Mouse (Mus musculus): ENCODE measurements around the gene Olfr281. TPM values are rescaled to one million over a fixed set of nuclear protein-coding genes. Genes with fewer than 3 reads are reported as not detected.

Olfr281 gene
- polyA plus RNA-seq, 1 experiment from 2014 or later: not detected

- no peaks in the 10 kb centered on the region for H3K27me3 ChIP-seq (replicated peaks)
- no peaks in the 10 kb centered on the region for H3K36me3 ChIP-seq (replicated peaks)
- H3K4me2 ChIP-seq: no peak overlapping the region
- ATAC-seq (replicated peaks): no peak
- H3K9ac ChIP-seq: no peak overlapping the region
- no peaks in the 10 kb centered on the region for H3K4me1 ChIP-seq
- no peak overlapping the region for H3K27ac ChIP-seq
- H3K9me3 ChIP-seq: no peaks in the 10 kb centered on the region; the same call in 1 of the 2 replicates
- WGBS: 83% methylated on average over 3 of the region's 3 CpGs
- H3K4me3 ChIP-seq: no peak overlapping the region
Observed at GRCm38 (mm10) chr15:98444561-98444960, 7.8 kb upstream of the Olfr281 start.

DNA sequence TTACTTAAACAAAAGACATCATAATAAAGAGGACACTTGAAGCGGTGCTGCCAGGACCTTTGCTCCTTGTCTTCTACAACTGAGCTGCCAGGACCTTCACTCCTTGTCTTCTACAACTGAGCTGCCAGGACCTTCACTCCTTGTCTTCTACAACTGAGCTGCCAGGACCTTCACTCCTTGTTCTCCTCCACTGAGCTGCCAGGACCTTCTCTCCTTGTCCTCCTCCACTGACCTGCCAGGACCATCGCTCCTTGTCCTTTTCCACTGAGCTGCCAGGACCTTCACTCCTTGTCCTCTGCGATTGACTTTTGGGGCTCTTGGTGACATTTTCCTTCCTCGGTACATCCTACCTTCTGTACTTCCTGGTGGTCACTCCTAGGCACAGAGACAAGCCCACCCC lies 3.9 kb upstream of the Olfr281 start:
- Histone ChIP-seq H3K9me3 (no peaks in the 10 kb centered on the region; the same call in 1 of the 2 replicates), H3K27me3 (replicated peaks) (no peaks in the 10 kb centered on the region), H3K36me3 (replicated peaks) (no peaks in the 10 kb centered on the region), H3K9ac (no peak overlapping the region), H3K27ac (no peak overlapping the region), H3K4me2 (no peak overlapping the region), H3K4me3 (no peak overlapping the region), H3K4me1 (no peaks in the 10 kb centered on the region)
- 72% methylated on average over 4 of the region's 4 CpGs for WGBS
- no peak for ATAC-seq (replicated peaks)

GRCm38 (mm10) chr15:98469596-98469995 lies 17.2 kb downstream of the Olfr281 start, which contains the start of gene OR5BS1P:
OR5BS1P (plus strand) TSS chr15:98469896.
- Histone ChIP-seq H3K4me2 (no peak within 1 kb of the TSS), H3K27me3 (replicated peaks) (no peaks in the 10 kb centered on the region), H3K4me1 (no peaks in the 10 kb centered on the region), H3K9me3 (no peaks in the 10 kb centered on the region), H3K36me3 (replicated peaks) (no peaks in the 10 kb centered on the region), H3K4me3 (no peak within 1 kb of the TSS), H3K9ac (no peak within 1 kb of the TSS), H3K27ac (no peak within 1 kb of the TSS)
- 86% methylated on average over 4 of the region's 4 CpGs for WGBS
- no peak for ATAC-seq (replicated peaks)

GRCm38 (mm10) chr15:98471539-98471938 lies 19.2 kb downstream of the Olfr281 start:
- H3K9me3 ChIP-seq: no peaks in the 10 kb centered on the region
- no peak overlapping the region for H3K4me2 ChIP-seq
- no peak overlapping the region for H3K27ac ChIP-seq
- no peaks in the 10 kb centered on the region for H3K27me3 ChIP-seq (replicated peaks)
- no peaks in the 10 kb centered on the region for H3K4me1 ChIP-seq
- WGBS: 93% methylated on average over 13 of the region's 13 CpGs
- H3K4me3 ChIP-seq: no peak overlapping the region
- no peak overlapping the region for H3K9ac ChIP-seq
- ATAC-seq (replicated peaks): no peak
- no peaks in the 10 kb centered on the region for H3K36me3 ChIP-seq (replicated peaks)

GRCm38 (mm10) chr15:98474958-98475357 lies 22.6 kb downstream of the Olfr281 start:
- Histone ChIP-seq H3K36me3 (replicated peaks) (no peaks in the 10 kb centered on the region), H3K4me3 (no peak overlapping the region), H3K9ac (no peak overlapping the region), H3K27me3 (replicated peaks) (no peaks in the 10 kb centered on the region), H3K27ac (no peak overlapping the region), H3K9me3 (no peaks in the 10 kb centered on the region), H3K4me2 (no peak overlapping the region), H3K4me1 (no peaks in the 10 kb centered on the region)
- no peak for ATAC-seq (replicated peaks)
- WGBS: 81% methylated on average over 10 of the region's 10 CpGs

- ATAC-seq (replicated peaks): no peak
- 55% methylated on average over 10 of the region's 10 CpGs for WGBS
- Histone ChIP-seq H3K27me3 (replicated peaks) (no peaks in the 10 kb centered on the region), H3K9me3 (no peaks in the 10 kb centered on the region), H3K4me1 (no peaks in the 10 kb centered on the region), H3K4me3 (no peak overlapping the region), H3K4me2 (no peak overlapping the region), H3K36me3 (replicated peaks) (no peaks in the 10 kb centered on the region), H3K27ac (no peak overlapping the region), H3K9ac (no peak overlapping the region)
Observed at GRCm38 (mm10) chr15:98475382-98475781, 23.0 kb downstream of the Olfr281 start.

DNA sequence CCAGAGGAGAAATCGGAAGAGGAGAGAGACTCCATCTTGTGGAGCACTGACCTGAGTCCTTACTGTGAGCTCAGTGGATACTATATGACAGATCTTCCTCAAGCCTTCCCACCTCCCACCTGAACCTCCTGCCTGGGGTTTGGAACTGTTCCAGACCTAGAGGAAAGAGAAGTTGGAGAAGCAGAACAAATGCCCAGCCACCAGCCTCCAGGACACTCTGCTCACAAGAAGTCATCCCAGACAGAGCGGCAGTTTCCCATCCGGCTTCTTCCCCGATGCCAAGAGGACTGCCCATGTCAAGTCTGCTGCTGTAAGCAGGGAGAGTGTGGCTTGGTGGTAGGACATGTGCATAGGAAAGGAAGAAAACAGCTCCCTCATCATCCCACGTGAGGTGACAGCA lies 23.9 kb downstream of the Olfr281 start:
- Histone ChIP-seq H3K4me1 (no peaks in the 10 kb centered on the region), H3K27ac (no peak overlapping the region), H3K9me3 (no peaks in the 10 kb centered on the region), H3K4me3 (no peak overlapping the region), H3K27me3 (replicated peaks) (no peaks in the 10 kb centered on the region), H3K4me2 (no peak overlapping the region), H3K36me3 (replicated peaks) (no peaks in the 10 kb centered on the region), H3K9ac (no peak overlapping the region)
- 81% methylated on average over 5 of the region's 5 CpGs for WGBS
- ATAC-seq (replicated peaks): no peak

DNA sequence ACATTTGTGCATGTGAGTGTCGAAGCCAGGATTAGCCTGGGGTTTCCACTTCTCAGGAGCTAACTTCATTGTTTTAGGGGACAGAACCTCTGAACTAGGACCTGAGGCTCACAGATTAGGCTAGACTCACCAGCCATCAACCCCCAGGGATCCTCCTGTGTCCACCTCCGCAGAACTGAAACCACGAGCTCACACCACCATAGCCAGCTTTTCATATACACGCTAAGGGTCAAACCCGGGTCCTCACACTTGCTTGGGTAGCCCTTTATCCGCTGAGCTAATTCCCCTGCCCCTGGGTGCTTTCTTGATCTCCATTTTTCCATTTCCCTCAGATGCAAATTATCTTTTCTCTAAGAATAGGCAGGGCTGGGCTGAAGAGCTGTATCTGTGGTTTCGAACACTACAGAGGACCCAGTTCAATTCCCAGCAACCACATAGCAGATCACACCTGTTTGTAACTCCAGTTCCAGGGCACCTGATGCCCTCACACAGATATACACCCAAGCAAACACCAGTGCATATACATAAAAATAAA lies 27.2 kb downstream of the Olfr281 start:
- 70% methylated on average over 7 of the region's 7 CpGs for WGBS
- no peaks in the 10 kb centered on the region for H3K36me3 ChIP-seq (replicated peaks)

GRCm38 (mm10) chr15:98482701-98483100 lies 30.3 kb downstream of the Olfr281 start, which contains the start of gene Lalba:
Lalba (minus strand) TSS chr15:98482721.
- no peak within 1 kb of the TSS for H3K4me2 ChIP-seq
- H3K9ac ChIP-seq: no peak within 1 kb of the TSS
- no peak within 1 kb of the TSS for H3K27ac ChIP-seq
- H3K4me3 ChIP-seq: no peak within 1 kb of the TSS
- no peaks in the 10 kb centered on the region for H3K27me3 ChIP-seq (replicated peaks)
- H3K36me3 ChIP-seq (replicated peaks): no peaks in the 10 kb centered on the region
- H3K4me1 ChIP-seq: no peaks in the 10 kb centered on the region
- no peaks in the 10 kb centered on the region for H3K9me3 ChIP-seq
- no peak for ATAC-seq (replicated peaks)
- WGBS: 56% methylated on average over 3 of the region's 3 CpGs

More for the DNA sequence above, 27.2 kb downstream of the Olfr281 start:
- H3K4me2 ChIP-seq: no peak overlapping the region
- H3K9ac ChIP-seq: no peak overlapping the region
- H3K27me3 ChIP-seq (replicated peaks): no peaks in the 10 kb centered on the region
- ATAC-seq (replicated peaks): no peak
- no peak overlapping the region for H3K27ac ChIP-seq
- no peak overlapping the region for H3K4me3 ChIP-seq
- H3K9me3 ChIP-seq: no peaks in the 10 kb centered on the region
- H3K4me1 ChIP-seq: no peaks in the 10 kb centered on the region

GRCm38 (mm10) chr15:98483907-98484886 lies 31.8 kb downstream of the Olfr281 start:
- Histone ChIP-seq H3K4me2 (no peak overlapping the region), H3K9ac (no peak overlapping the region), H3K9me3 (no peaks in the 10 kb centered on the region), H3K4me3 (no peak overlapping the region), H3K27ac (no peak overlapping the region), H3K4me1 (no peaks in the 10 kb centered on the region), H3K27me3 (replicated peaks) (no peaks in the 10 kb centered on the region), H3K36me3 (replicated peaks) (no peaks in the 10 kb centered on the region)
- WGBS: 75% methylated on average over 18 of the region's 18 CpGs
- ATAC-seq (replicated peaks): no peak

GRCm38 (mm10) chr15:98486433-98487021 lies 34.1 kb downstream of the Olfr281 start:
- 94% methylated on average over 8 of the region's 8 CpGs for WGBS
- Histone ChIP-seq H3K4me2 (no peak overlapping the region), H3K27me3 (replicated peaks) (no peaks in the 10 kb centered on the region), H3K9me3 (no peaks in the 10 kb centered on the region), H3K4me3 (no peak overlapping the region), H3K27ac (no peak overlapping the region), H3K4me1 (no peaks in the 10 kb centered on the region), H3K9ac (no peak overlapping the region), H3K36me3 (replicated peaks) (no peaks in the 10 kb centered on the region)
- no peak for ATAC-seq (replicated peaks)

- H3K9me3 ChIP-seq: no peaks in the 10 kb centered on the region
- no peak overlapping the region for H3K4me2 ChIP-seq
- ATAC-seq (replicated peaks): no peak
- H3K36me3 ChIP-seq (replicated peaks): no peaks in the 10 kb centered on the region
- H3K27me3 ChIP-seq (replicated peaks): no peaks in the 10 kb centered on the region
- H3K9ac ChIP-seq: no peak overlapping the region
- WGBS: 88% methylated on average over 2 of the region's 2 CpGs
- H3K4me3 ChIP-seq: no peak overlapping the region
- H3K27ac ChIP-seq: no peak overlapping the region
- H3K4me1 ChIP-seq: no peaks in the 10 kb centered on the region
Observed at GRCm38 (mm10) chr15:98491332-98491731, 38.9 kb downstream of the Olfr281 start.

Measured in midbrain, embryonic 15.5 days (tissue).